Mouse (Mus musculus) yolk sac, embryonic 10.5 days (tissue): ENCODE measurements at regions not wholly inside any gene's neighbourhood (a gene's known extent, or its start where the extent isn't known, plus 50 kb on each side); places are given as distances from the start of the nearest gene placed in this dataset.

ENCODE experiments used
- DNase-seq: peaks from one replicate; pipeline ENCODE4 v3.0.0-alpha.2; 2017; ENCODE audit warnings: low spot score

DNA sequence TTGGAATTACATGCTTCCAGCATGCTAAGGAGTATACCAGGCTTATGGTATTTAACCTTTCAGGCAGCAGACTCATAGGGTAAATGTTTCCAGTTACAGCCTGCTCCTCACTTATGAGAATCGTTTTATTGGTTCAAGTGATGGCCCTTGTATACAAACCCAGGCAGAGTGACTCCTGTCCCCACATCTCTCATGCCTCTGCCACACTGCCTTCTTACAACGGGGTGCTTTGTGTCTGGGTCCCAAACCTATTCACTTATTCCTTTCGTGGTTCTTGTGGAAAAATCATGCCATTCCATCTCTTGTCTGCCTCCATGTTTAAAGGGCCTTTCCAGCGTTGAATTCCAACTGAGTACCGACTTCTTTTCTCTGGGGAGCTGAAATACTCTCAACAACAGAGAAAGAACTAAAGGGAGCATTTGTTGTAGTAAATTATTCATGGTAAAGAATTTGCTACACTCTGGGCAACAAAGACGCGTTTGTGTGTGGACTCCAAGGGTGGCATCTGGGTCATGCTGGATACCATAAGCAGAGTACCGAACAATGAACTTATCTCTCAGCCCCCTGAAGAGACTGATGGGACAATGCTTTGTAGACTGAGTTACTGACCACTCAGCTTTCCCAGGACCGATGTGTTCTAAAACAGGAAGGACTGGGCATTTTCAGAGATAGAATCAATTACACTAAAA lies 291.6 kb downstream of the Pten start:
- no peak for DNase-seq

- no peak for DNase-seq
Measured at GRCm38 (mm10) chr19:33053199-33053867, 296.0 kb downstream of the Pten start.

GRCm38 (mm10) chr19:33056372-33056791 lies 299.1 kb downstream of the Pten start:
- DNase-seq = no peak

DNA sequence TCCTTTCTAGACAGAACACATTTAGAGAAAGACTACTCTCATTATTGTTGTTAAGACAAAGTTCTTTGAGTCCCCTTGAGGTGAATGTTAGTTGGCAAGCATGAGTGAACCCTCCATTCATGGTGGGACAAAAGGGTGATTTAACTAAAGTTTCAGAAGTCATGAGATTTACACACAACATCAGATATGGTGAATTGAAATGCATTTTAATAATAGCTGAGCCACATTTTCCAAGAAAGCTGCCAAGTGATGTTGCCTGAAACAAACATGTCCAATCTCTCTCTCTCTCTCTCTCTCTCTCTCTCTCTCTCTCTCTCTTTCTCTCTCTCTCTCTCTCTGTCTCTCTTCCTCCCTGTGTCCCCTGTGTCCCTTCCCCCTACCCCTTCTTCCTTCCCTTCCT lies 303.7 kb downstream of the Pten start:
- DNase-seq = no peak

- no peak for DNase-seq
Measured at GRCm38 (mm10) chr19:33062165-33063058, 305.1 kb downstream of the Pten start.

DNA sequence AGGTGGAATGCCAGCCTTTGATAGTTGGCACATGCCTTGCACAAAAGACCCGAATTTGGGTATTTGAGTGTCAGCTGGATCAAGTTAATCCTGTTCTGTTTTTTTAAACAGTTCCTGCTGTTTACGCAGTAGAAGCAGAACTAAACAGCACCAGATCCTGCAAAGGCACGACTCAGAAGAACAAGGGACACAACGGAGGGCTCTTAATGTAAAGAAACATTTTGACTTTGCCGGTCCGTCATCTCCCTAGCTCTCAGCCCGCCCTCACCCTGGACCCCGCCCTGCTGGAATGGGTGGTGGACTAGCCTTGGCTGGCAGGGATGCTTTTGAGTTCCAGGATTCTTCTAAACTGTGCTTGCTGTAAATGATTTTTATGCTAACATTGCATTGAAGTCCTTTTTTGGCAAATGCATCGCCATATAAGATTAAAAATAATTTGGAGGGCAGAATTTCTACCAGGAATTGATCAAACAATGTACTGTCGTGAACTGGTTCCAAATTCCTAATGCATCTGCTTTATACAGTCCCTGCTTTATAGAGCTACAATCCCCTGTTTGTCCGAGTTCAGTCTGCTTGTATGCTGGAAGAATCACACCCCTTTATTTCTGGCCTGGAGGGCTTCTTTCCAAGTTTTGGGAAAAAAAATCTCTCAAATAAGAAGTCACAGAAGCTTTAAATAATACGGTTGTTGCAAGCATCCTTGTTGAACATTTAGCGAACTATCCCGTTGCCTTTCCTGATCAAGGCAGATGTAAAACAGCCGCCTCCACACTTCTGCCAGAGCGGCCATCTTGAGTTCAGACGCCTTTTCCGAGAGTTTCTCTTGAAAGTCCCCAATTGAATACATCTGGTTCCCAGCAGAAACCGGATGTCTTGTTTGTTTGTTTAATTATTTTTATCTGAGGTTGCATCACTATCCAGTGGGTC lies 308.2 kb downstream of the Pten start:
- no peak for DNase-seq

DNA sequence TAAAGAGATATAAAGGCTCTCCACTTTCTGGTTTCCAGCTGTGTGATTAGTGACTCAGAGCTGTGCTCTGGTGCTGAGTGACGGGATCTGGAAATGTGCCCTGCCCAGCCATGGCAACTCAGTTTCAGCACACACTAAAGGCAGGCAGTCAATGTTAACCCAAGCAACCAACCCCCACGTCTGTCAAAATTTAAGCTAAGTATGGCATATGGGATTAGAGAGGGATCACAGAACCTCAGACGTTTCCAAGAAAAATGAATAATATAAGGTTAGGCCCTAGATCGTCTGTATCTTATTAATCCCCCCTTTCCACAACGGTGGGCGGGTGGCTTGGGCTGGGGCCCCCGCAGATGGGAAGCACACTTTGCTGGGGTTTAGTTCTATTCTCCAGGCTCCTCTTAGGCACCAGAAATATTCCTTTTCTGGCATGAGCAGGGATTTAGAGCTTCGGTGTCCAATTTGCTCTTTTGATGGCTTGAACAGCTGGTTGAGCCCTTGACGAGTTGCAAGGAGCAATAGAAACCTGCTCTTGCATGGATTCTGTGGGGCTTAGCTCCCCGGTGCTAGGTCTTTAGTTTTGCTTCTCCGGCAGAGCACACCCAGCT lies 311.2 kb downstream of the Pten start:
- DNase-seq = no peak

DNA sequence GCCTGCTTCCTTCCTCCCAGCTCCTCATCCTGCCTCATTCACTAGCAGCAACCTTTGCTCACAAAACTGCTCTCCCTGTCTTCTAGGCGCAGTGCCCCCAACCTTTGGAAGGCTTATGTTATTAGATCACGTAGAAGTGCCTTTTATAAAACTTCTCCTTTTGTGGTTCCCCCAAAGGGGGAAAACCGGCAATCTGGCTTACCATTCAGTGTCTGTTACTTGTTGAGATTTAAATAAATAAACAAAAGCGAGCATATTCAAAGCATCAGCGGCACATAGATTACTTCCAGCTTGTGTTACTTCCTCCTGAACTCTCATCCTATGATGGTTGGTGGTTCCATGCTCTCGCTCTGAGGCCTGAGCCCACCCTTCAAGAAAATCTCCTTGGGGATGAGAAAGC lies 312.5 kb downstream of the Pten start:
- no peak for DNase-seq

DNA sequence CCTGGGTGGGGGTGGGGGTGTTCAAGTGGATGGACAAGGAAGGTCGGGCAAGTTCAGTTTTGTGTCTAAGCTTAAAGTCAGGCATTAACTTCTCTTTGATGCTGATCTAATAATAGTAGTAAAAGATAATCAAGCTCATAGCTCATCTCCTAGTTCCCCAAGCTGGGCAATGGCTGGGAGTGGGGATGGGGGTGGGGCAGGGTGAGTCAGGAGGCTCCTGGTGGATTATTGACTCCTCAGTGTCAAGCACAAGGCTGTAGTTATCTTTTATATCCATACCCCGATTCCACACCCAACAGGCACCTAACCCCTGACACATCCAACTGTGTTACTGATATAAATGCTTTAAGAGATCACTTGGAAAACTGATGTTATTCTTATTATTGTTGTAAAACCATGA lies 315.0 kb downstream of the Pten start:
- no peak for DNase-seq

DNA sequence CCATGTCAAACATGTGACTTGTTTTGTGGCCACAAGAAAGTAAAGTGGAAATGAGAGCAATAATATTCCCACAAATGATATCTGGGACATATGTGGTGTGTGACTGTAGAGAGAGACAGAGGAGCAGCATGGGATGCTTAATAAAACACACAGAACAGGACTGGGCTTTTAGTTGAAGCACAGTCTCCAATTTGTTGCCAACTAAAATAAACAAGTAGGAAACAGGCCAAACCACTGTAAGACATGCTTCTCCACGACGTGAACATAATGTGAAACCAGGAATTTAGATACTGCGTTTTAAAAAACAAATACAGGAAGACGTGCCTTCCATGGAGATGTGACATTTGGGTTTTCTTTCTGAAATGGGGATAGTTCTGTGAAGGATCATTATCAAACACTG lies 317.2 kb downstream of the Rnls start:
- no peak for DNase-seq

GRCm38 (mm10) chr19:33078681-33079360 lies 313.3 kb downstream of the Rnls start:
- no peak for DNase-seq

DNA sequence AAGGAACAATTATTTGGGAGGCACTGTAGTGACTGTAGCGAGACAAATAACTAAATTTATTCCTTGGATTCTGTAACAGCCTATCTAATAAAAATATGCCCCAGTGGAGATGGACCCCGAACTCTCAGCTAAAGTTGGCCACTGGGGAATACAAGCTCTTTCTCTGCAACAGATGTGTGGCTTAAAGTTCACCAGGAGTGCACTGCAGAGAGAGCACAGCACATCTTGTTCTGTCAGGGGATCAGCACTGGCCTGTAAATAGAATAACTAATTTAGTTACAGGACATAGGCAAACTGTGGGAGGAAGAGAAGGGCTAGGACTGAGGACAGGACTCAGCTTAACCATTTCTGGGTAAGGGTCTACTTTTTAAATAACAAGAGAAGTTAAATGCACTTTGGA lies 312.1 kb downstream of the Rnls start:
- no peak for DNase-seq

DNA sequence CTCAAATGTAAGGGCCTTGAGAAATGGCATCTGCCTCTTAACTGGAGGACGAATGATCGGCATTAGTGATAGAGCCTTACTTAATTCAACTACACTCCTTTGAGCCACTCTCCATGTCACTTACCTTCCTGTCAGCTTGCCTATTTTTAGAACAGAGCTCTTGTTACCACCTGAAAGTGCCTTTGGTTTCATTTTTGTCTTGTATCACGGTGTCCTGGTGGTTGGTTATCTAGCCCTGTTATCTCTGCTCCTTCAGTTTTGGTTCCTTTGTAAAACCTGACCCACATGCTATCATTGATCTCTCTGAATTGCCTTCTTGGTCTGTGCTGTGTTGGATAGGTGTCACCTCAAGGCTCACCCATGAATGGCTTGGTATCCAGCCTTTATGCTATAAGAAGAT lies 310.6 kb downstream of the Rnls start:
- no peak for DNase-seq

- no peak for DNase-seq
Measured at GRCm38 (mm10) chr19:33083371-33083770, 308.7 kb downstream of the Rnls start.

- no peak for DNase-seq
Measured at GRCm38 (mm10) chr19:33084683-33085082, 307.4 kb downstream of the Rnls start.
